Mouse (Mus musculus) megakaryocyte, adult 5-6 weeks (primary cell): ENCODE results near the gene Prkg1. TPM values are rescaled to one million over a fixed set of nuclear protein-coding genes. Genes with fewer than 3 reads are reported as not detected.
"Not testable (repeated sequence)": the region's sequence is repeated elsewhere in the genome, so short reads cannot be mapped to it uniquely, and the experiment has no call there.

ENCODE experiments used
- ATAC-seq: 2 replicates; pipeline ENCODE4 v1.8.0; 2016; ENCODE audit warnings: mild to moderate bottlenecking, inconsistent platforms; ENCODE audit not compliant: poor library complexity, severe bottlenecking
- total RNA-seq, 2 experiments: library from RNA; stranded (forward) in 1 of 2; stranded (reverse) in 1 of 2; fragments of 153-499, 151-499 nt in 1 of 2; fragments of 221-1000, 200-1000 nt in 1 of 2; gene quantifications; 2 replicates each; pipeline versions ENCODE4 v1.2.3 to v1.2.4; 2015 to 2017

Prkg1 gene
- total RNA-seq, 2 experiments from 2014 or later = 0.11 TPM

DNA sequence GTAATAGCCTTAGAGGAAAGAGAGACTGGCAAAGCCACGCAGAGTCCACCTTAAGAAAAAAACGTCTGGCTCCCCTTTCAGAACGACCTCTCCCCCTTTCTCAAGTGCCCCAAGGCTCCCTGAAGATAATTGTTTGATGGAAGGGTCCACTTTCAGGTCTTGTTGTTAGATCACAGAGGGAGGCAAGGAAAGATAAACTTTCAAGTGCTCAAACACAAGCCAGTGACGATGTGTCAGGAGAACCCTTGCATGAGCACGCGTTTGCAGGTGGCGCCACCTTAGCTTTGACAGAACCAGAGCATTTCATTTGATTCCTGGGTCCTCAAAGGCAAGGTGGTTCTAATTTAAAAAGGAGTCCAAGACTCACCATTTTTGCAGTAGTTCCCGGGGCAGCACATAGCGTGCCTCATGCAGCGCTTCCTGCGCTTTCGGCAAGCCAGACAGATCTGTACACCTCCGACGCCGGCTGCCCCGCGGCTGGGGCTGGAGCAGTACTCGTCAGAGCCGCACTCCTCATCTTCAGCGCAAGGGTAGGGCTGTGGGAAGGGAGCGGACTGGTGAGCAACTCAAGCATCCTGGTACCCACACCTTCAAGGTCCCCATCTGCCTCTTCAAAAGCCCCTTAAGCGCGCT, 1216.3 kb downstream of the Prkg1 start:
- peak; percentile 21; the same call in 1 of the 2 replicates for ATAC-seq

DNA sequence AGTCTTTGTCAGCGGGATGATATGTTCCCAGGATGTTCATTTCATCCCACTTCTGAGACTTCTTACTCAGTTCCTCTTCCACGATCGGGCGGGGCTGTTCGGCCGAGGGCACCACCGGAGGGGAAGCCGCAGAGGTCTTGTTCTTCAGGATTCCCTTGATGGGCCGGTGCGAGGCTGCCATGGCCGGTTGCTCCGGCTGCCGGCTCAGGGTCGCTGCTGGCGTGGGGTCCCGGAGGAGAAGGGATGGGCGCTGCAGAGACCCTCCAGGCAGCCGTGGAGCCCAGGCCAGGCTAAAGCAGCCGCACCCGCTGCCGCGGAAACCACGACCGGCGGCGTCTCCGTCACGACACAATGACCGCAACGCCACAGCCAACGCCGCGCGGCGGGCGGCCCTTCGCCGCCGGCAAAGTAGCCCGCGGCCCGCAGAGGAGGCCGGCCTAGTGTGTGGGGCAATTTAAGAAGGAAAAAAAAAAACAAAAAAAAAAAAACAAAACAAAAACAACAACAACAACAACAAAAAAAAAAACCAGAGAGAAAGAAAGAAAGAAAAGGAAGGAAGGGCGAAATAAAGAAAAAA, 1225.4 kb downstream of the Prkg1 start:
- ATAC-seq = not testable (repeated sequence)

DNA sequence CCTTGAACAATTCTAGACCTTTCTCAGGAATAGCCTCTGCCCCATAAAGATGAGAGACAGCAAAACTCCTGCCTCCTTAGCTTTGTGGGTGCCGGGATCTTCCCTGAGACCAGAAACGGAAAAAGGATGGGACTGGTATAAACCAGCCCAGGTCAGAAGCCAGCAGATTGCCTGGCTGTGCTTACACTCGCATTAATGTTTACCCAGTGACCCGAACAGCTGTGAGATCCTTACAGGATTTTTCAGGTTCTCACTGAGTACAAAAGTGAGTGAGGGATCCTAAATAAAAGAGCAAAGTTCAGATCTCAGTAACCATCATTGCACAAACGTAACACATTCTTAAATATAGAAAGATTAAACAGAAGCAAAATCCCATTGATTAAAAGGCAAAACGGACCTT, 1248.1 kb downstream of the Prkg1 start:
- no peak for ATAC-seq

Other genes with a start within 250 kb of the Prkg1 start
- gene A1cf, start 103.7 kb upstream of the Prkg1 start, total RNA-seq (2015) = not detected in 2 replicates
- gene A1cf, start 103.7 kb upstream of the Prkg1 start, total RNA-seq (2017) = not detected in 2 replicates